Mouse (Mus musculus) ES-E14 (cell line): ENCODE results near the gene Atp13a1. TPM values are rescaled to one million over a fixed set of nuclear protein-coding genes. Genes with fewer than 3 reads are reported as not detected.

Source experiments
- DNase-seq: peaks from one replicate; pipeline ENCODE4 v3.0.0-alpha.2; 2013; ENCODE audit warnings: low read depth, low spot score
- H3K27ac ChIP-seq: 2 replicates; pipeline ENCODE4 v1.5.1; 2012; ENCODE audit warnings: low read depth, mild to moderate bottlenecking, low read length, moderate library complexity, mixed read lengths; ENCODE audit not compliant: poor library complexity, insufficient read depth, severe bottlenecking
- H3K36me3 ChIP-seq: 2 replicates; pipeline ENCODE4 v1.6.1; 2012; ENCODE audit warnings: mild to moderate bottlenecking, low read length, moderate library complexity, mixed read lengths; ENCODE audit not compliant: control insufficient read depth, poor library complexity, insufficient read depth, severe bottlenecking
- H3K4me1 ChIP-seq, 2 experiments: fragments of 150-350 bp in 1 of 2; sonication (generic) in 1 of 2; 2 replicates each; pipeline ENCODE4 v1.6.1; 2012; ENCODE audit warnings: low read length in 2 of 2, mild to moderate bottlenecking in 1 of 2, mixed read lengths in 1 of 2; ENCODE audit not compliant: control insufficient read depth in 2 of 2, insufficient read depth in 2 of 2, poor library complexity in 1 of 2
- H3K4me3 ChIP-seq, 2 experiments: fragments of 150-350 bp in 1 of 2; sonication (generic) in 1 of 2; 2 replicates each; pipeline ENCODE4 v1.5.1; 2012; ENCODE audit warnings: low read length in 2 of 2, low read depth in 1 of 2, mild to moderate bottlenecking in 1 of 2, mixed read lengths in 1 of 2; ENCODE audit not compliant: insufficient read depth in 1 of 2, poor library complexity in 1 of 2, severe bottlenecking in 1 of 2
- H3K9ac ChIP-seq: 2 replicates; pipeline ENCODE4 v1.6.1; 2012; ENCODE audit warnings: low read depth, mild to moderate bottlenecking, low read length, mixed read lengths; ENCODE audit not compliant: poor library complexity, insufficient read depth, severe bottlenecking
- H3K9me3 ChIP-seq: fragments of 150-350 bp; sonication (generic); 2 replicates; pipeline ENCODE4 v1.6.1; 2012; ENCODE audit warnings: low read depth, mild to moderate bottlenecking, low read length; ENCODE audit not compliant: control insufficient read depth, insufficient read depth
- CHD2 ChIP-seq: IDR thresholded peaks from 2 replicates; pipeline ENCODE4 v1.6.1; 2014; ENCODE audit warnings: mild to moderate bottlenecking, low read depth, low read length, inconsistent platforms
- HCFC1 ChIP-seq: IDR thresholded peaks from 2 replicates; pipeline ENCODE4 v1.6.1; 2012; ENCODE audit warnings: low read length, inconsistent platforms, borderline replicate concordance; ENCODE audit not compliant: insufficient read depth
- MAFK ChIP-seq: IDR thresholded peaks from 2 replicates; pipeline ENCODE4 v1.6.1; 2014; ENCODE audit warnings: mild to moderate bottlenecking, low read depth, low read length, inconsistent platforms; ENCODE audit not compliant: insufficient read depth
- ZC3H11A ChIP-seq: IDR thresholded peaks from 2 replicates; pipeline ENCODE4 v1.6.1; 2012; ENCODE audit warnings: low read depth, mild to moderate bottlenecking, inconsistent platforms, low read length, borderline replicate concordance
- ZNF384 ChIP-seq: IDR thresholded peaks from 2 replicates; pipeline ENCODE4 v1.6.1; 2012; ENCODE audit warnings: low read depth, low read length, inconsistent platforms
- in situ Hi-C, 2 experiments: fragments of 600-800 bp; cut with MboI; formaldehyde crosslinking; loops; one replicate each; pipeline ENCODE4 v1.15.1; 2025; ENCODE audit warnings: low sequenced_read_pairs in 2 of 2, inconsistent platforms in 1 of 2; ENCODE audit not compliant: unreplicated experiment in 2 of 2
- total RNA-seq: library from RNA; depleted of rRNA; stranded (reverse); fragments of 300-350 nt; gene quantifications from 2 replicates; pipeline ENCODE4 v1.2.3, GENCODE M21; 2012

The Atp13a1 gene
- total RNA-seq, 1 experiment = 123 TPM

DNA sequence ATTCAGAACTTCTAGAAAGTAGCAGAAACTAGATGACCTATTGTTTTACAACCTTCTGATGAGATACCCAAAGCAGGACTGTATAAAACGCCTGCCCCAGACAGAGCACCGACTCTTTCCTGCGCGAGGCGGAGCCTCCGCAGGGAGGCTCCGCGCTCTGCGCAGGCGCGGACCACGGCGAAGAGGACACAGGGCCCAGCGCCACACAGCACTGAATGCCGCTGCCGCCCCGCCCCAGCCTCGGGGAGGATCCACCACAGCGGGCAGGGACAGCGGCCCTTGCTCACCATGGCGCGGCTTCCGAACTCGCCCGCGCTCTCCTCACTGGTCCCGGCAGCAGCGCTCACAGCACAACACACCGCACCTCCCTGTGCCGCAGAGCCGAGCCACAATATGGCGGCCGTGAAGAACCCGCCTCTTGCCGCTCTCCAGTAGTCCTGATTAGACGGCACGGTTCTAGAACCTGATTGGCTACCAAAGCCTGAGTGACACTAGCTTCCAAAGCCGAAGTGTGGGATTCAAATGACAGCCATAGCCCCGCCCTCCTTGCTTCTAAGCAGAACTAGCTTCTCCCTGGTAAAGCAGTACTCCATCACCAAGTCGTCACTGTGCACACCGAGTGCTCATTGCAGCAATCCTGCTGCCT is 16.3 kb upstream of the Atp13a1 start, which contains the start of gene Gm20422:
Gene Gm20422, minus strand, starts transcription at position 384 of the 646 bp plus-strand sequence.
- H3K4me1 ChIP-seq = peaks cover 2 to 8% of the 10 kb centered on the region in 2 experiments; a peak in 3 of 4 replicates
- H3K9ac ChIP-seq = peak within 1 kb of the TSS; percentile 94
- no peaks in the 10 kb centered on the region for H3K9me3 ChIP-seq
- H3K36me3 ChIP-seq = 0 out of 2 replicates have a peak, but pooled peaks cover 2% of the 10 kb centered on the region
- H3K27ac ChIP-seq = peak within 1 kb of the TSS; percentile 95
- in situ Hi-C loops = no loop called here
- DNase-seq = peak; percentile 95
- TF ChIP-seq CHD2 = 0 out of 2 replicates have a peak, but pooled peaks have one; percentile 55
- no peak for TF ChIP-seq ZNF384
- TF ChIP-seq HCFC1 = peak; percentile 68; the same call in 1 of the 2 replicates
- TF ChIP-seq MAFK = no peak
- peak within 1 kb of the TSS; percentile 86 to 87 for H3K4me3 ChIP-seq

DNA sequence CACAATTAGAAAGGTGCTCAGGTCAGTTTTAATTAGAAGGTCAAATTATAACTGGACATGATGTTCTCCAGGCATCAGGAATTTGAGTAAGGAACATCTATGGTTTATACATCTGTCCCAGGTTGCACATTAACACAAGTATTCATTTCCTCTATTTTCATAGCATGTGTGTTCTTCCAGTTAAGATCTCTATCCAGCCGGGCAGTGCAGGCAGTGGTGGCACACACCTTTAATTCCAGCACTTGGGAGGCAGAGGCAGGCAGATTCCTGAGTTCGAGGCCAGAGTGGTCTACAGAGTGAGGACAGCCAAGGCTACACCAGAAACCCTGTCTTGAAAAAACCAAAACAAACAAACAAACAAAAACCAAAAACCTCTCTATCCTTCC is 15.8 kb upstream of the Atp13a1 start:
- DNase-seq = no peak
- Histone ChIP-seq H3K36me3 (0 out of 2 replicates have a peak, but pooled peaks cover 2% of the 10 kb centered on the region), H3K4me3 (no peak overlapping the region), H3K4me1 (peaks cover 2 to 8% of the 10 kb centered on the region in 2 experiments; a peak in 3 of 4 replicates), H3K27ac (no peak overlapping the region), H3K9ac (no peak overlapping the region), H3K9me3 (no peaks in the 10 kb centered on the region)
- in situ Hi-C loops = no loop called here
- TF ChIP-seq CHD2 (no peak), HCFC1 (no peak), ZNF384 (no peak), MAFK (no peak), ZC3H11A (no peak)

DNA sequence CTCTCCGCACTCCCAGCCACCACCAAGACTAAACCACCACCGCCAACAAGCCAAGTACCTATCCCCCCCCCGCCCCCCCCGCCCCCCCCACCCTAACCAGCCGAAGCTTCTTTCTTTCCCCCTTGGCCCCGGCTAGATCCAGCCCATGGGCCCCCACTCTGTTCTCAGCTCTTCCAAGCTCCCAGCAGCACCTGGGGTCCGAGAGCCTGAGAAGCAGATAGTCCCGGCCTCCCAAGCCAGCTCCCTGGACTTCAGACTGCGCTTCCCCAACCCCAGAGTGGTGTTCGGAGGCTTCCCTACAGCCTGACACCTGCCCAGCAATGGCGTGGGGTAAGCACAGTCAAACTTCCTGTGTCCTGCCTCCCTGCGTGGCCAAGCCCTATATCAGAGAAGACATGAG is 13.9 kb upstream of the Atp13a1 start:
- H3K9me3 ChIP-seq = no peaks in the 10 kb centered on the region
- DNase-seq = no peak
- peak overlapping the region; percentile 90 for H3K9ac ChIP-seq
- H3K4me1 ChIP-seq = peaks cover 2 to 8% of the 10 kb centered on the region in 2 experiments; a peak in 3 of 4 replicates
- H3K36me3 ChIP-seq = no peaks in the 10 kb centered on the region
- H3K27ac ChIP-seq = peak overlapping the region; percentile 70
- in situ Hi-C loops = no loop called here
- peak overlapping the region; percentile 59 to 68 for H3K4me3 ChIP-seq
- no peak for TF ChIP-seq MAFK

DNA sequence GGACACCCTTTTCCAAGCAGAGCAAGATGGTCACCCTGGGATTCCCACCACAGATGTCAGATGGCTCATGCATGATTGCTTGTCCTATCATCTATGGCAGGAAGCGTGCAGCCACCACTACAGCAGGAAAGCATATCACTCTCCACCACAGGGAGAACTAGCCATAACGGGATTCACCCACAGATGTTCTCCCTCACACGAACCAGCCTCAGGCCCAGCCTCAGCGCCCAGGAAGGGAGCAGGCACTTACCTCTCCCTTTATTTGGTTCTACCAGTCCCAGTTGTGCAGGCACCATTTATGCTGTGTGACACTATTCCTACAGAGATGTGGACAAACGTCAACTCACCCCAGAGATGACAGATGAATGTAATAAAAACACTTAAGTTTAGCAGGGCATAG is 1.9 kb upstream of the Atp13a1 start:
- H3K9me3 ChIP-seq = no peaks in the 10 kb centered on the region
- TF ChIP-seq ZC3H11A (no peak), MAFK (no peak), HCFC1 (no peak), ZNF384 (no peak), CHD2 (no peak)
- no peak overlapping the region for H3K9ac ChIP-seq
- DNase-seq = no peak
- H3K36me3 ChIP-seq = peaks cover 12% of the 10 kb centered on the region
- H3K4me3 ChIP-seq = no peak overlapping the region
- H3K4me1 ChIP-seq = peaks cover 4% of the 10 kb centered on the region in 2 experiments; a peak in 1 of 4 replicates
- no peak overlapping the region for H3K27ac ChIP-seq
- in situ Hi-C loops = no loop called here

DNA sequence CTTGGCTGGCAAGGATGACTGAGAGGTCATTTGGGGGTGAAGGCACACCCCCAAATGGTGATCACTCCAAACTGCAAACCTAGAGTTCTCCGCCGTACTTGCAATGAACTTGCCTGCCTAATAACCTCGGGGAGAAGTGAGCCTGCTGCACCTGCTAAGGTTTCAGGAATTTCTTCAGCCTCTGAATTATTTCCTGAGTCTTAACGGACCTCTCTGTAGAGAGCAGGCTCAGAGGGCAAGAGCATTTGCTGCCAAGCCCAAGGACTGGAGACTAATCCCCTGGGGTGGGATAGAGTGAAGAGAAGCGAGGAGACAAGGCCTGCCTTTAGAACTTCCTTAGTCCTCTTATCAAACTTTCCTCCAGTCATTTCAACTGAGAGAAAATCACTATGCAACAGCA is 1.2 kb upstream of the Atp13a1 start:
- H3K9me3 ChIP-seq = no peaks in the 10 kb centered on the region
- H3K9ac ChIP-seq = no peak overlapping the region
- H3K4me1 ChIP-seq = peaks cover 4% of the 10 kb centered on the region in 2 experiments; a peak in 1 of 4 replicates
- no peak overlapping the region for H3K27ac ChIP-seq
- TF ChIP-seq ZNF384 = no peak
- TF ChIP-seq HCFC1 = no peak
- TF ChIP-seq MAFK = no peak
- no peak for TF ChIP-seq CHD2
- no peak for TF ChIP-seq ZC3H11A
- H3K4me3 ChIP-seq = peak overlapping the region in 1 of 2 experiments; percentile 94; a peak in 2 of 4 replicates
- H3K36me3 ChIP-seq = peaks cover 17% of the 10 kb centered on the region
- DNase-seq = no peak
- in situ Hi-C loops = no loop called here
